Mouse (Mus musculus) C2C12 (cell line): ENCODE results near the gene Spp2.

ENCODE experiments used
- CEBPB ChIP-seq: IDR thresholded peaks from one replicate; pipeline ENCODE4 v1.6.1; 2011; ENCODE audit warnings: low read depth, mild to moderate bottlenecking, control low read depth, moderate library complexity
- CTCF ChIP-seq: IDR thresholded peaks from one replicate; pipeline ENCODE4 v1.5.1; 2011; ENCODE audit not compliant: control insufficient read depth, insufficient read depth, insufficient read length
- FOSL1 ChIP-seq: IDR thresholded peaks from one replicate; pipeline ENCODE4 v1.8.0; 2011; ENCODE audit warnings: mild to moderate bottlenecking, low read length; ENCODE audit not compliant: poor library complexity, insufficient read depth, severe bottlenecking
- MAX ChIP-seq: IDR thresholded peaks from one replicate; pipeline ENCODE4 v1.6.1; 2011; ENCODE audit warnings: mild to moderate bottlenecking, control low read depth
- MYOD1 ChIP-seq: IDR thresholded peaks from one replicate; pipeline ENCODE4 v1.6.1; 2011; ENCODE audit warnings: low read depth; ENCODE audit not compliant: control insufficient read depth, insufficient read length
- MYOG ChIP-seq: IDR thresholded peaks from one replicate; pipeline ENCODE4 v1.6.1; 2011; ENCODE audit not compliant: control insufficient read depth, insufficient read length; ENCODE audit errors: extremely low read depth
- USF1 ChIP-seq: IDR thresholded peaks from one replicate; pipeline ENCODE4 v1.6.1; 2011; ENCODE audit warnings: low read depth, mild to moderate bottlenecking, control low read depth, moderate library complexity

- TF ChIP-seq CTCF (no peak), USF1 (no peak), CEBPB (no peak), MYOD1 (no peak), MAX (no peak), MYOG (no peak), FOSL1 (no peak)
Measured at GRCm38 (mm10) chr1:88454703-88455102, 47.9 kb downstream of the Spp2 start.
